Mouse (Mus musculus) left cerebral cortex, postnatal 4 days (tissue): ENCODE data around the gene Cfdp1. TPM values are rescaled to one million over a fixed set of nuclear protein-coding genes. Genes with fewer than 3 reads are reported as not detected.
A peak's percentile ranks its signal among the peaks of the same experiment; 100 is the strongest.

ENCODE experiments used
- DNase-seq: peaks from one replicate; pipeline ENCODE4 v3.0.0-alpha.2; 2022
- intact Hi-C: fragments of 180-260 bp; cut with DNase I; formaldehyde crosslinking; loops from one replicate; pipeline ENCODE4 v1.15.1; 2025
- total RNA-seq, 2 experiments: library from RNA; stranded (reverse); gene quantifications; 2 replicates each; pipeline ENCODE4 v1.2.3; 2021

Cfdp1 gene
- total RNA-seq, 2 experiments from 2014 or later = 110 to 114 TPM

DNA sequence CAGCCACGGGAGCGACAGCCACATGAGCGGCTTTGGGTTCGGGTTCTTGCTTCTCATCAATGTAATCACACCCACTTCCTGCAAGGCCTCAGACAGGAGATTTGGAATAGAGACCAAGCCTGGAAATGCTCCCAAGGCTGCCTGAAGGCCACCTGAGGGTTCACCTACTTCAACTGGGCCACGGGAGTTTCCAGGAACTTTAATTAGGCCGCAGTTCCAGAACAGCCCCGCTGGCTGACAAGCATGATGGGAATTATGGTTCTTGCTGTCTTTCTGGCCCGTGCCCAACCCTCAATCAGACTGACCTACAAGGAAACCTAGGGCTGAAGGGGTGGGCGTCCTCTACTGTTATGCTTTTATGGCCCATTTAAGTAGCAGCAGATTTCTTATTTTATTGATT, 82.0 kb downstream of the Cfdp1 start:
- intact Hi-C loops = no loop called here
- no peak for DNase-seq

DNA sequence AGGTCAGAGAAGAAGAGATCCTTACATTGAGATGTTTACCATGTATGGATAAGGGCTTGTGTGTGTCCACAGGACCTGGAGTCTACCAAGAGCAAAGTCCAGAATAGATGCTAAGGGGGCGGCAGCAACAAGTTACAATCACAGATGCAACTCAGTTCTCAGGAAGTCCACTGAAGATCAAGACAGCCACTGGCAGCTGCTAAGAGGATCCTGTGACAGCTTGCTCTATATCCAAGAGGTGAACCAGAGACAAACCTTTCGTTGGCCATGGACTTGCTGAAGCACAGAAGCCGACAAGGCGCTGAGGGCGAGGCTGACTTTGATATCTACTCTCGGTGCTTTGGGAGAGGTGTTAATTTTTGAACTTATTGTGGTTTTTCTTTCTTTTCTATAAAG, 82.5 kb downstream of the Cfdp1 start:
- intact Hi-C loops = no loop called here
- no peak for DNase-seq

DNA sequence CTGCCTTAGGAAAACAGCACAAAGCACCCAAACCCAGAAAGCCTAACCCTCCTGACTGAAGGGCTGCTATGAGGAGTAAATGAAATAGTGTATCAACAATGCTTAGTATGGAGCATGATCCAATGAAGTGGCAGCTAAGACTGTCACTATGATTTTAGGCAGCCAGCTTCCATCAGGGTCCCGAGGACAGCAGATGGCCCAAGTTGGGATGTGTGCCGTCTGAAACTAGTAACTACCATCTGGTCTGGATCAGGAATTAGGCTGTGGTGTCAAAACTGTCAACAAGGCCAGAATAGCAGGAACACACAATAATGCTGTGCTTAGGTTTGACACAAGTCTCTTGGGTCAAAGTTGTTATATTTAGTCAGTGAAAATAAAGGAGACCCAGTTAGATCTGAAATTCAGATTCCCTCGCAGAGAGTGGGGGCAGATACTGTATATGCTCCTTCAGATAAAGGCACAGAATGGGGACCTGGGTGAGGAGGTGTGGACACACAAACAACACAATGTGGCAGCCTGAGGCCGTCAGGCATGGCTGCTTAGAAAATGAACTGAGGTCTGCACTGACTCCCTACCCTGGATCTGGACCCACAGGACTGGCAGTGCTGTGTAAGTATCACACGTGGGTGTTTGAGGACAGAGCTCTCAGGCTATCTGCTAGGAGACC, 83.0 kb downstream of the Cfdp1 start:
- intact Hi-C loops = no loop called here
- DNase-seq = peak; percentile 52

DNA sequence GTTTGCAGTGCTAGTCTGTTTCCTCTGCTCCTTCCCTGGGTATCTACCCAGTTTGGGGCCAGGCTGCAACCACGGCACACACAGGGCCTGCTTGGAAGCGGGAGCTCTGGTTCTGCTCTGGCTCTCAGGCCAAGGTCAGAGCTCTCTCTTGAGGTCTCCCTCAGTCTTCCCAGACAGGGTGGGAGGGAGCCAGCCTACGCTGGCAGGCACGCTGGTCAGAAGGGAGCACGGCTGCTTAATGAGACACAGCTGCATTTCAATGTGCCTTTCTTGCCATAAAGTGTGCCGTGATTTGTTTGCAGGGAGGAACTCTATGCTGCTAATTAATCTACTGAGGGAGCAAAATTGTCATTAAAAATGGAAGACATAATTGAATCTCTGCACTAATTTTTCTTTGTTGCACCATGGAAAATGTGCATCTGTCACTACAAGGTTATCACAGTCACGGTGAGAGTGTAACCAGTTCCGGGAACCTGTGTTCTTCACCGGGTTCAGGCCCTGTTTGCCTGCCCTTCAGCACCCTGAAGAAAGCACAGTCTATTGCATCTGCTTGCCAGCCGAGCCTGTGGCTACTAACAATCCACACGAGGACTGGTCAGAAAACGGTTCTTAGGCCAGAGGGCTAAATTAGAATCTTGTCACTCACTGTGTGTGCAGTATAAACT, 84.2 kb downstream of the Cfdp1 start:
- intact Hi-C loops = no loop called here
- DNase-seq = no peak

DNA sequence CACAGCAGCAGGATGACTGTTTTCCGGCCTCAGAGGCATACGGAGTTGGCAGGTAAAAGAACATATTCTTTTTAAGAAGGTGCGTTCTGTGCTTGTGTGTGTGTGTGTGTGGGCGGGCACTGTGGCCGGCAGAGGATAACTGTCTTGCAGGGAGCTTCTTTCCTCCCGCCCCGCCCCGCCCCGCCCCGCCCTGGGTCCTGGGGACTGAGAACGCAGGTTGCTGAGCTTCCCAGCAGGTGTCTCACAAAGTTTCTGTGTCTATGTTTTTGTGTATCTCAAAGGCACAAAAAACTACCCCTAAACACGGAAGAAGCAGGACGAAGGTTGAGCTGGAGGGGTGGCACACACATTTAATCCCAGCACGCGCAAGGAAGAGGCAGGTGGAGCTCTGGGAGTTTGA, 84.8 kb downstream of the Cfdp1 start:
- no peak for DNase-seq
- intact Hi-C loops = no loop called here

DNA sequence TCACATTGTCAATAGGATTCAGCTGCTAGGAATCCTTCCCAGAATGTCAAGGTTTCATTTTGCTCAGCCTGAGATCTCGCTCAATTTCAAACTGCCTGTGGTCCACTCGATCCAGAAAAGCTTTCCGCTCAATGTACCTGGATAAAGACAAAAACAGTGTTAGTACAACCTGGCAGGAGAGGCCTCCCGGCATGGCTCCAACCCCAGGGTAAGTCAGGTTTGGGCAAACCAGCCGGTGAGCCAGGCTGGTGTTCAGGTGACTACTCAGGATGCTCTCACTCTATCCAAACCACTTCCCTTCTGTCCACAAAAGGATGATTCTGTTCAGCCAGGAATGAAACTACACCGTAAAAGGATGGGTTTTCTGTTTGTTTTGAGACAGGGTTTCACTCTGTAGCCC, 85.4 kb downstream of the Cfdp1 start:
- intact Hi-C loops = no loop called here
- DNase-seq = no peak

DNA sequence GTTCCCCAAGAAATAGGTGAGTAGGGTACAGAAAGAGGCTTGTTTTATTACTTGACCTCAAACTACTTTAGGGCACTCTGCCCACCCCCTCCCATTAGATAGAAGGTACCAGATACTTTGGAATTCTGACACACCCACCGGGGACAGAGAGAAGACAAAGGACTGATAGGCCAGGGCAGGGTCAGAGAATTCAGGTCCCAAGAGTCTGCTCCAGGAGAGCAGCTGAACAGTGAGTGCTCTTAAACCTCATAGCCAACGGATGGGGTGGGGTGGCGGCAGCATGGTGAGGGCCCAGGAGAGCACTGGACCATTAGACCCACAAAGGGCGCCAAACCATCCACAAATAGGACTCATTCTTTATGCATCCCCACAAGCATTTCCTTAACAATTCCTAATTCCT, 88.5 kb downstream of the Cfdp1 start:
- intact Hi-C loops = no loop called here
- DNase-seq = no peak

DNA sequence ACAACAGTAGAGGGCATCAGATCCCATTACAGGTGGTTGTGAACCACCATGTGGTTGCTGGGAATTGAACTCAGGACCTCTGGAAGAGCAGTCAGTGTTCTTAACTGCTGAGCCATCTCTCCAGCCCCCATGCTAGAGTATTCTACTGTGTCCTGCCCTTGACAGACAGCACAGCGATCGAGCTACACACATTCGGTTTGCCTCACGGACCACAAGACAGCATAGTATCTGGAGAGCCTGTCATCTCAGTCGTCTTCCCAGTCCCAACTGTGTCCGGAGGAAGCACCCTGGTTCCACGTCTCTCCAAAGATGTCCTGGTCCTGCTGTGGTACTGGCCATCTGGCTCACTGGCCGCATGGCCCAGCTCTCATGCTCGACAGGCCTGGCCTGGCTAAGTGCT, 89.0 kb downstream of the Cfdp1 start:
- no peak for DNase-seq
- intact Hi-C loops = no loop called here

DNA sequence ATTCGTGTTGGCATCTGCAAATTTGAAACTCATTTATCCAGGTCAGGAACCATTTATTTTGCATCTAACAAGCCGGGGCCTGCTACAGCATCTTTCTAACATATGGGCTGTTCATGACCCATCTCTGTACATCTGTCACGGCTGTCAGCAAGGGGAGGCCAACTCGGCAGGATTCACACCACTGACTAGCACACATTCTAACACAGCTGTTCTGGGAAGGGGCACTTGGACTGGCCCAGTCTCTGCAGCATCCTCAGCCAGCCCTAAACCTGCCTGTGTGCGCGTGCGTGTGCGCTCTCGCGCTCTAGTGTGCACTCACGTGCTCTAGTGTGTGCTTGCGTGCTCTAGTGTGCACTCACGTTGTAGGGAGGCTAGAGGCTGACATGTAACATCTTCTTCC, 93.4 kb downstream of the Cfdp1 start:
- intact Hi-C loops = no loop called here
- DNase-seq = no peak

DNA sequence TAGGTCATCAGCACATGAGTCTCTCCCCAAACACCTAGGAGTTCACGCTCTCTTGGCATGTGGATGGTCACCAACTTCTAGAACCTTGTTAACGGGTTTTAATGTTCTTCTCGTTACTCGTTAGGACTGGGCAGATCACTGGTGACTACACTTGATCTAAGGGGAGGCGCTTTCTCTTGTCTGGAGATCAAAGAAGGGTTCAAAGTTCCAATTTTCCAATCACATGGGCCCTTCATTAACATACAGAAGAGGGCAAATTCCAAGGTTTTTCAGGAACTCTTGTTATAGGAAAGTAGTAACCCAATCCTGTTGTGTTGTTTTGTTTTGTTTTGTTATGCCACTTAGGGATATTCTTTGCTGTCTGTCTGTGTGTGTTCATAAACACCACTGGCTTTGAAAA, 95.3 kb downstream of the Cfdp1 start:
- intact Hi-C loops = no loop called here

DNA sequence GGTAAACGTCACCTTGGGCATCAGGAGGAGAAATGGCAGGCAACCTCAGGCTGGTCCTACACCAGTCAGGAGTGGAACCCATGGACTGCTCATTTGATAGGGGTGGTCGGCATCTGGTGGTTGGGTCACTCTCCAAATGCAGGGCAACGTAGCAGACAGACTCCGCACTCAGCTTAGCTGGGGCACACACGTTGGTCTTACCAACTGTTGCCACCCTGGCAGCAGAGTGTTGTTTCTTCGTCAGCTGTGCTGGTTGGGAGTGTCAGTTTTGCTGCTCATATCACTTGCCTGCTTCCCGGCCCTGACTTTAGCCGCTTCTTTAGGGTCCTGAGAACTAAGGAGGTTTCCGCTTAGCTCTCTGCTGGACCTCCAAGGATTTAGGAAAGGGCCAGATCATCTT, 96.5 kb downstream of the Cfdp1 start:
- DNase-seq = no peak
- intact Hi-C loops = no loop called here

More for the DNA sequence above, 95.3 kb downstream of the Cfdp1 start:
- DNase-seq = no peak

DNA sequence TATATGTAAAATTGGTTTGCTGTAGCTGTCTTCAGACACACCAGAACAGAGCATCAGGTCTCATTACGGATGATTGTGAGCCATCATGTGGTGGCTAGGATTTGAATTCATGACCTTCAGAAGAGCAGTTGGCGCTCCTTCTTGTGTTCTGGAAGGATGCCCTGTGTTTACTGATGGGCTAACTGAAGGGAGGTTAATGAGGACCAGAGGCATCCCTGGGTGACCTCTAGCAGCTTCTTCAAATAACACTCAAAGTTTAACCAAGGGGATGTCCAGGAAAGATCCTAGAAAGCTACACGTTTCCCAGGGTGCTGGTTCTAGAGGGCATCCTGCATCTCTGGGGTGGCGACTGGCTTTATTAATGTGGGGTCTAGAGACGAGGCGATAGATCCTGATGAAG, 99.4 kb downstream of the Cfdp1 start:
- DNase-seq = no peak
- intact Hi-C loops = no loop called here

DNA sequence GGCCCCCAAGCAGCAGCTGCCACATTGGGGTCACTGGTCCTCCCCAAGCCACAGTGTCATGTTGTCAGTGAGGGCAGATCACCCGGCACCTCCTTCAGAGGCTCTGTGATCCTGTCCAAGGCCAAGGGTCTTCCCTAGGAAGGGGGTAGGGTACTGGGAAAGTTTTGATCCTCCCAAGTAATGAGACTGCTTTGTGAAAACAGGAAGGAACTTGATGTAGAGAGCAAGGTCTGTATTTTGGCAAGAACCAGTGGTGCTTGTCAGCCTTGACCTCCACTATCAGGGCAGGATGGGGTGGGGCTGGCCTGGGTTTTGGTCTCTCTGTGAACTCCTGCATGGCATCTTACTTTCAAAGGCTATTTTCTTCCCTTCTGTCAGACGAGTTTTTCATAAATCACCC, 100.0 kb downstream of the Cfdp1 start:
- no peak for DNase-seq
- intact Hi-C loops = no loop called here

DNA sequence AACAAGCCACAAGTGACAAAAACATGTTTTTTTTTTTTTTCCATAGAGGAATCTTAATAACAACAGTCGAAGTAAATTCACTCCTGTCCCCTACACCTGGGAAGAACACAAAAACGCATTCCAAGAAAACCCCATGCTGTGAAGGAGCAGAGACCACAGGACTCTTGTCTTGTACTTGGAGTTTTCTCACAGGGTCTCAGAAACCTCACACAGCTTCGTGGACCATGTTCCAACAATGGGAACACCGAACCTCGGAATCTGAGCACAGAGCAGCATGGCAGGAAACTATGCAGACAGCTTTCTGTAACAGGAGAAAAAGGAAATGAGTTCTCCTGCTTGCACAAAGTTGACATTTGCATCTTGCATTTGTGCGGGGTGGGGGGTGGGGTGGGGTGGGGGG, 105.3 kb downstream of the Cfdp1 start:
- intact Hi-C loops = no loop called here
- DNase-seq = no peak

DNA sequence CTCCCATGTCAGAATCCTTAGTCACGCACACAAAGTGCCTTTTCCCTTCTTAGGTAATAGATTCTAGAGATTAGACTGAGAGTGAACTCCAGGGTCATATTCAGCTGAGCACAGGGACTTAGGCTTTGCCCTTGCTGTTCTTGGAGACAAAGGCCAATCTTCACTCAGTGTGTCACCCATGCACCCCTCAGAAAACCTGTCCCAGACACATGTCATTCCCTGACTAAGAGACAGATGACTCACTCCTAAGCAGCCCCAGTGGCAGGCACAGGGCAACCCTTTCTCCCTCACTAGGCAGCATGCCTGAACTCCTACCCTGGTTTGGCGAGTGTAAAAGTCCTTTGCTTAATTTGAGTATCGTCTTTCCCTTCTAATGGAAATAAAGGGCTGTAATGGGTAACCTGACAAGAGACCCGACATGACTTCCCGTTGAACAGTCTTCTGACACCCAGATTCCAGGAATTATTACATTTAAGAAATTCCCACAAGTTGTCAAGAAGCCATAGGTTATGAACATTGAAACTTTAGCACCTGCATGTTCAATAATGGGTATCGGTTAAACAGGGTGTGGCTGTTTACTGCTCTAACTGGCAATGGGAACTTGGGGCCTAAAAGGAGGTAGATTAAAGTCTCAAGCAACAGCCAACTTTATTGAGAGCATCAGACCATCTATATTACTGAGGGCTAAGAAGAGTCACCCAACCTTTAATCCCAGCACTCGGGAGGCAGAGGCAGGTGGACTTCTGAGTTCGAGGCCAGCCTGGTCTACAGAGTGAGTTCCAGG, 106.0 kb downstream of the Cfdp1 start:
- no peak for DNase-seq
- intact Hi-C loops = no loop called here

DNA sequence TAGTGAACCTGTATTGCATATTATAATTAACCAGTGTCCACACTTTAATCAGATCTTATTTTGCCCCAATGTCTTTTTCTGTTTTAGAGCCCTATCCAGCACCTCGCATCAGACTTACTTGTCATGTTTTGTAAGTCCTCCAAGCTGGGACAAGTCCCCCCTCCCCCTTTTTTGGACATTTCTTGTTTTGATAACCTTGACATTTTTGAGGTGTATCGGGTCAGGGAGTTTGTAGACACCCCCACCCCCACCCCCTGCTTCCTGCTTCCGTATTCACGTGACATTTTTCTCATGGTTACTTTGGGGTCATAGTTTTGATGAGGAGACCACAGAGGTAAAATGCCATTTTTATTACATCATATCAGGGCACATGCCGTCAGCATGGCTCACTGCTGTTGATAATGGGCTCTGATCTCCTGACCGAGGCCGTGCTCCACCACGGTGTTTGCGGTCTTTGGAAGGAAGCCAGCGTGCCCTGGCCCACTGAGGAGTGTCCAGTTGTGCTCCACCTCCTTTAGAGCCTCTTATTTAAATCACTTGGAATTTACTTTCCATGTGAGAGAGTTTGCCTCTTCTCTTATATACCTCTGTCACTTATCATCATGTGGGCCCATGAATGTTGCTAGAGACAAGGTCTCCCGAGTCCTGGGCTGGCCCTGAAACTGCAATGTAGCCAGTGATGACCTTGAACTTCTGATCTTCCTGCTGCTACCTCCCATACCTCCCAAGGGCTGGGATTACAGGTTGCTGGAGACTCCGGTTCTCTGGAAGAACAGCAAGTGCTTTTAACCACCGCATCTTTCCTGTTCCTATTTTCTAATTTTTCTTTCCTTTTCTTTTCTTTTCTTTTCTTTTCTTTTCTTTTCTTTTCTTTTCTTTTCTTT, 107.3 kb downstream of the Cfdp1 start:
- no peak for DNase-seq
- intact Hi-C loops = no loop called here

DNA sequence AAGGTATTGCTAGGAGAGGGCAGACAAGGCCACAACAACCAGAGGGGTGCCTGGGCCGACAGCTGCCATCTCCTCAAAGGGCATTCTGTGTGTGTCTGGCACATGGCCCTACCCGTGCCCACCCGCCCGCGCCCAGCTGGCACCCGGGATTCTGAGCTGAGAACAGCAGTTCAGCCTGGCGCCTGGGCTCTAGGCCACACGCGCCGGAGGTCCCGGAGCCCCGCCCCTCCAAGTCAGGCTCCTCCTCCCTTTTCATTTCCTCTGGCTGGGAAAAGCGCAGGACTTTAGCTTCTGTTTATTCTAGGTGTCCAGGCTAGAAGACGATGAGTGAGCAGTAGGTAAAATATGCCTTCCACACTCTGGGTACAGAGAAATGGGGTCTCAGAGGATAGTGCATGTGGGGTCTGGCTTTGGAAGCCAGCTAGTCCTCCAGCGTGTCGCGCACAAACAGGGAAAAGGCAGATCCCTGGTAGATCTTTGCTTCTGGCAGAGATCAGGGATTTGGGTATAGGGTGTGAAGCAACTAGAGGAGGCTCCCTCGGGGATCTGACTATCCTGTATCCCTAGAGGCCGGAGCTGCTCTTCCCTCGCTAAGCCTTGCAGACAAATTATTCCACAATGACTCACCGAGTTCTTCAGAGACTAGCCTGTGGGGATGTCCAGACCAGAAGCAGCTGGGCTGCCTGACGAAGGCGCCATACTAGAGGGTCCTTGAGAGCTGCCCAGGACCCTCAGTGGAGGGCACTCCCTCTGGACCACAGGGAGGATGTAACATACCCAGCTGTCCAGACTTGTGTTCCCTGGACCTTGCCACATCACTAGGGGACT, 108.3 kb downstream of the Cfdp1 start:
- peak; percentile 98 for DNase-seq
- intact Hi-C loops = no loop called here

DNA sequence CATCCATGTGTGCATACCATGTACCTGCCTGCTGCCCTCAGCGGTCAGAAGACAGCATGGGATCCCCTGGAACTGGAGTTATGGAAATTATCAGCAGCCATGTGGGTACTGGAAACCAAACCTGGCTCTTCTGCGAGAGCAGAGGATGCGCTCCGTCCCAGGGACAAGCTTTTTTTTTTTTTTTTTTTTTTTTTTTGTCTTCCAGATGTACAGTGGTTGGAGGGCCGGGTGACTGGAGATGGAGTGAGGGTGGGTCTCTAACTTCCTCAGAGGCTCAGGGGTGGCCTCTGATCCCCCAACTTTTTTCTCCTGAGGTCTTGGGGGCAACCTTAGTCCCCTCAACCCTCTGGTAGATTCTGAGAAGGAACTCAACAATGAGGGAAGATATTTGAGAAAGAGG, 109.0 kb downstream of the Cfdp1 start:
- DNase-seq = no peak
- intact Hi-C loops = no loop called here

DNA sequence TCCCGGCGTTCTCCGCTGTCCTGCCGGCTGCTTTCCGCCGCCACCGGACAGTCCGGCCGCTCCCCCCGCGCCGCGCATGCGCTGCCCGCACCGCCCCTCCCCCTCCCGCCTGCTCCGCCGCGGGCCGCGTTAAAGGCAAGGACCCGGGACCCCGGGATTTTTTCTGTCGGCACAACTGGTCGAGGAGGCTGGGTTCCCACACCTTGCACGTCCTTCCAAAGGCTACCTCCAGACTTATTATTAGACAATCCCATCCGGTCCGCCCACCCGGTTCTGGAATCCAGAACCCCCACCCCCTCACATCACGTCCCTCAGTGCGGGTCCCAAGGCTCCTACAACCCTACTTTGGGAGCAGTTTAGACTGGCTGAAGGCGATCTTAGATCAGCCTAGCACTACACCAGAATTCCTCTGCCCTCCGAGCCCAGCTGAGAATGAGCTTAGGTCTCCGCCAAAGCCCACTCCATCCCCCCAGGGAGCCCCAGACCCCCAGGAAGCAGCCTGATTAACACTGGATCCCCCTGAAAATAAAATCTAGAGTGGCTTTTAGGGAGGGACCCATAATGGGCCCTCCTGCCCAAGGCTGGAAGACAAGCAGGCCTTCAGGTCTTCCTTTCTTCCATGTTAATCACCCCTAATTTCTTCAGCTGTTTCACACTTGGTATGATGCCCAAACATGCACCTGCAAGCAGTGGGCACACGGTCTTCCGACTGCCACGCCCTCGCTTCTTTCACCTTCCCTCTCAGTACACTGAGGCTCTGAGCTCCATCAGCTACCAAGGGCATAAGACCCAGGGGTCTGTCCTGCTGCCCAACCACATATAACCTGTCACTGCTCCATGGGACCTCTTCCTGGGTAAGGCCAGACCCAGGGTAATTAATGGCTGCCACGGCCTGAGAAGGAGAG, 110.0 kb downstream of the Cfdp1 start, which contains the start of gene Bcar1:
Gene Bcar1, minus strand, starts transcription at position 18 of the 905 bp plus-strand sequence.
- intact Hi-C loops = no loop called here
- DNase-seq = peak; percentile 90
